Mouse (Mus musculus) CH12.LX (cell line): ENCODE results near the gene Hoxc8. TPM values are rescaled to one million over a fixed set of nuclear protein-coding genes. Genes with fewer than 3 reads are reported as not detected.

Source experiments
- DNase-seq: peaks from one replicate; pipeline ENCODE4 v3.0.0-alpha.2; 2013; ENCODE audit errors: extremely low read depth
- H3K27ac ChIP-seq: 2 replicates; pipeline ENCODE4 v1.5.1; 2012; ENCODE audit warnings: low read depth, mild to moderate bottlenecking, control low read depth, moderate library complexity; ENCODE audit not compliant: insufficient read depth
- H3K27me3 ChIP-seq: replicated peaks from 2 replicates; pipeline ENCODE3; 2012; ENCODE audit warnings: inconsistent platforms
- H3K36me3 ChIP-seq, 2 experiments: replicated peaks in 1 of 2; 2 replicates each; pipeline versions ENCODE3 to v1.6.1; 2012; ENCODE audit warnings: inconsistent platforms in 1 of 2, low read length in 1 of 2, mild to moderate bottlenecking in 1 of 2, mixed read lengths in 1 of 2, moderate library complexity in 1 of 2; ENCODE audit not compliant: control insufficient read depth in 1 of 2, insufficient read depth in 1 of 2
- H3K4me1 ChIP-seq, 2 experiments: 2 replicates each; pipeline ENCODE4 v1.6.1; 2012; ENCODE audit warnings: inconsistent platforms in 1 of 2, moderate library complexity in 1 of 2; ENCODE audit not compliant: insufficient read depth in 2 of 2, control insufficient read depth in 1 of 2
- H3K4me2 ChIP-seq: 2 replicates; pipeline ENCODE4 v1.6.1; 2012; ENCODE audit warnings: low read depth, mild to moderate bottlenecking, control low read depth; ENCODE audit not compliant: poor library complexity, insufficient read depth, severe bottlenecking
- H3K4me3 ChIP-seq, 3 experiments: fragments of 150-350 bp in 1 of 3; sonication (generic) in 1 of 3; replicated peaks in 1 of 3; 2 replicates each; pipeline versions ENCODE3 to v1.5.1; 2011 to 2012; ENCODE audit warnings: low read depth in 2 of 3, low read length in 2 of 3, mild to moderate bottlenecking in 2 of 3, moderate library complexity in 2 of 3, control low read depth in 1 of 3, improper control_type of control experiment in 1 of 3, inconsistent platforms in 1 of 3, mixed read lengths in 1 of 3; ENCODE audit not compliant: poor library complexity in 1 of 3
- H3K79me2 ChIP-seq: replicated peaks from 2 replicates; pipeline ENCODE4 v1.6.1; 2012; ENCODE audit warnings: mild to moderate bottlenecking, moderate library complexity; ENCODE audit not compliant: control insufficient read depth, poor library complexity, insufficient read depth, severe bottlenecking; ENCODE audit errors: extremely low read depth
- H3K9ac ChIP-seq: 2 replicates; pipeline ENCODE4 v1.6.1; 2012; ENCODE audit warnings: low read depth, mild to moderate bottlenecking, control low read depth, moderate library complexity; ENCODE audit not compliant: insufficient read depth
- H3K9me3 ChIP-seq: replicated peaks from 2 replicates; pipeline ENCODE3; 2012; ENCODE audit warnings: low read length, inconsistent platforms, mixed read lengths
- BHLHE40 ChIP-seq: IDR thresholded peaks from 2 replicates; pipeline ENCODE4 v1.6.1; 2011; ENCODE audit warnings: mild to moderate bottlenecking, low read depth, low read length, improper control_type of control experiment
- CHD1 ChIP-seq: IDR thresholded peaks from 2 replicates; pipeline ENCODE4 v1.6.1; 2012; ENCODE audit warnings: low read depth, low read length, improper control_type of control experiment, inconsistent platforms
- CHD2 ChIP-seq: IDR thresholded peaks from 2 replicates; pipeline ENCODE4 v1.6.1; 2011; ENCODE audit warnings: low read length, improper control_type of control experiment
- CTCF ChIP-seq, 2 experiments: IDR thresholded peaks in 1 of 2; conservative IDR thresholded peaks in 1 of 2; 2 replicates each; pipeline ENCODE4 v1.5.1; 2011 to 2012; ENCODE audit warnings: low read depth in 2 of 2, low read length in 2 of 2, improper control_type of control experiment in 1 of 2, inconsistent platforms in 1 of 2, mild to moderate bottlenecking in 1 of 2, moderate library complexity in 1 of 2
- ETS1 ChIP-seq: conservative IDR thresholded peaks from 2 replicates; pipeline ENCODE4 v1.6.1; 2012; ENCODE audit warnings: low read depth, mild to moderate bottlenecking, inconsistent platforms, low read length, improper control_type of control experiment, moderate library complexity
- IRF4 ChIP-seq: IDR thresholded peaks from 2 replicates; pipeline ENCODE4 v1.6.1; 2014; ENCODE audit warnings: low read depth, mild to moderate bottlenecking, inconsistent platforms, low read length, improper control_type of control experiment
- JUN ChIP-seq: IDR thresholded peaks from 2 replicates; pipeline ENCODE4 v1.6.1; 2011; ENCODE audit warnings: low read depth, mild to moderate bottlenecking, low read length, improper control_type of control experiment, moderate library complexity; ENCODE audit not compliant: insufficient read depth
- MAX ChIP-seq: IDR thresholded peaks from 2 replicates; pipeline ENCODE4 v1.6.1; 2011; ENCODE audit warnings: low read length, improper control_type of control experiment
- MEF2A ChIP-seq: IDR thresholded peaks from 2 replicates; pipeline ENCODE4 v1.6.1; 2014; ENCODE audit warnings: low read depth, mild to moderate bottlenecking, inconsistent platforms, low read length, improper control_type of control experiment, borderline replicate concordance
- MYC ChIP-seq: IDR thresholded peaks from 2 replicates; pipeline ENCODE4 v1.6.1; 2011; ENCODE audit warnings: low read depth, mild to moderate bottlenecking, improper control_type of control experiment, low read length
- POLR2A ChIP-seq: IDR thresholded peaks from 2 replicates; pipeline ENCODE4 v1.6.1; 2011; ENCODE audit warnings: low read depth, mild to moderate bottlenecking, improper control_type of control experiment, low read length
- RAD21 ChIP-seq: IDR thresholded peaks from 2 replicates; pipeline ENCODE4 v1.6.1; 2011; ENCODE audit warnings: low read depth, mild to moderate bottlenecking, low read length, improper control_type of control experiment, moderate library complexity
- RCOR1 ChIP-seq: conservative IDR thresholded peaks from 2 replicates; pipeline ENCODE4 v1.6.1; 2012; ENCODE audit warnings: low read depth, mild to moderate bottlenecking, inconsistent platforms, low read length, improper control_type of control experiment
- SIN3A ChIP-seq: IDR thresholded peaks from 2 replicates; pipeline ENCODE4 v1.6.1; 2012; ENCODE audit warnings: low read length, improper control_type of control experiment, inconsistent platforms
- UBTF ChIP-seq: IDR thresholded peaks from 2 replicates; pipeline ENCODE4 v1.6.1; 2012; ENCODE audit warnings: low read depth, mild to moderate bottlenecking, inconsistent platforms, low read length, improper control_type of control experiment, moderate library complexity
- USF1 ChIP-seq: IDR thresholded peaks from 2 replicates; pipeline ENCODE4 v1.6.1; 2014; ENCODE audit warnings: low read depth, mild to moderate bottlenecking, inconsistent platforms, low read length, improper control_type of control experiment
- USF2 ChIP-seq: conservative IDR thresholded peaks from 2 replicates; pipeline ENCODE4 v1.6.1; 2011; ENCODE audit warnings: low read depth, low read length, improper control_type of control experiment
- ZC3H11A ChIP-seq: IDR thresholded peaks from 2 replicates; pipeline ENCODE4 v1.6.1; 2012; ENCODE audit warnings: low read depth, mild to moderate bottlenecking, inconsistent platforms, low read length, improper control_type of control experiment
- ZNF384 ChIP-seq: IDR thresholded peaks from 2 replicates; pipeline ENCODE4 v1.6.1; 2012; ENCODE audit warnings: low read depth, low read length, improper control_type of control experiment, inconsistent platforms
- dilution Hi-C: fragments of 300-500 bp; cut with MboI; formaldehyde crosslinking; loops from 2 replicates; pipeline ENCODE4 v1.14.3; 2020; ENCODE audit warnings: low sequenced_read_pairs; ENCODE audit not compliant: extremely low pct_unique_long_range_greater_than_20kb, extremely low pct_ligation_motif_present
- in situ Hi-C: fragments of 300-500 bp; cut with MboI; formaldehyde crosslinking; loops from 3 replicates; pipeline ENCODE4 v1.14.3; 2019; ENCODE audit warnings: low sequenced_read_pairs, low pct_ligation_motif_present, low pct_unique_long_range_greater_than_20kb, mixed read lengths
- polyA plus RNA-seq: library from polyadenylated mRNA; unstranded; fragments of >175 nt; gene quantifications from 2 replicates; pipeline ENCODE4 v1.2.1, GENCODE M21; 2012; ENCODE audit warnings: low read depth; ENCODE audit not compliant: insufficient read length
- total RNA-seq, 2 experiments: library from RNA; depleted of rRNA; stranded (reverse); fragments of 300-350 nt in 1 of 2; fragments of >200 nt in 1 of 2; gene quantifications; 2 replicates each; pipeline ENCODE4 v1.2.3; 2012 to 2014

Hoxc8 gene
- total and polyA plus RNA-seq, 3 experiments = not detected

- Histone ChIP-seq H3K9me3 (peaks cover 7% of the 10 kb centered on the region), H3K9ac (no peak within 1 kb of the TSS; the same call in 1 of the 2 replicates), H3K79me2 (no peaks in the 10 kb centered on the region), H3K36me3 (no peaks in the 10 kb centered on the region), H3K4me1 (peaks cover 10 to 42% of the 10 kb centered on the region in 2 experiments; a peak in 3 of 4 replicates), H3K27ac (peak within 1 kb of the TSS; percentile 6; the same call in 1 of the 2 replicates), H3K4me2 (peak within 1 kb of the TSS; percentile 26; the same call in 1 of the 2 replicates), H3K27me3 (no peaks in the 10 kb centered on the region), H3K4me3 (no peak within 1 kb of the TSS)
- DNase-seq = no peak
- TF ChIP-seq MYC (no peak), CHD2 (0 out of 2 replicates have a peak, but pooled peaks have one; percentile 16), JUN (no peak), POLR2A (no peak)
- dilution Hi-C loops = no loop called here
- in situ Hi-C loops = loop anchor here (10.0 kb wide), 1 partner anchor 156 kb away; no protein-coding TSS in a partner anchor
Measured at GRCm38 (mm10) chr15:103018636-103019035, 28.2 kb downstream of the Hoxc8 start, which contains the start of gene Hoxc4. Gene Hoxc4 (plus strand): TSS chr15:103018934.

GRCm38 (mm10) chr15:103020899-103021418, 30.6 kb downstream of the Hoxc8 start:
- peaks cover 10 to 51% of the 10 kb centered on the region in 2 experiments; a peak in 3 of 4 replicates for H3K4me1 ChIP-seq
- no peaks in the 10 kb centered on the region for H3K36me3 ChIP-seq
- H3K4me2 ChIP-seq = no peak overlapping the region
- H3K4me3 ChIP-seq = no peak overlapping the region
- H3K79me2 ChIP-seq = no peaks in the 10 kb centered on the region
- in situ Hi-C loops (no loop called here), dilution Hi-C loops (no loop called here)
- no peaks in the 10 kb centered on the region for H3K9me3 ChIP-seq
- DNase-seq = no peak
- H3K27ac ChIP-seq = no peak overlapping the region
- no peak overlapping the region for H3K9ac ChIP-seq
- no peak for TF ChIP-seq ETS1
- TF ChIP-seq POLR2A = no peak
- 0 out of 2 replicates have a peak, but pooled peaks have one; percentile 4 for TF ChIP-seq MAX
- no peak for TF ChIP-seq ZNF384
- TF ChIP-seq CHD1 = no peak
- TF ChIP-seq USF1 = peak; percentile 76
- no peak for TF ChIP-seq CTCF (conservative IDR thresholded peaks at IDR 0.05 in 1 of 2, IDR thresholded peaks at IDR 0.05 in 1 of 2; ENCODE audit: low read depth in 2 of 2, low read length in 2 of 2)
- peak; percentile 55 for TF ChIP-seq USF2
- TF ChIP-seq BHLHE40 = no peak
- no peak for TF ChIP-seq SIN3A
- no peak for TF ChIP-seq CHD2
- TF ChIP-seq IRF4 = no peak
- no peak for TF ChIP-seq RAD21
- no peak for TF ChIP-seq ZC3H11A
- TF ChIP-seq JUN = no peak
- no peak for TF ChIP-seq MEF2A
- no peak for TF ChIP-seq RCOR1
- no peak for TF ChIP-seq UBTF
- TF ChIP-seq, all 38 proteins: peak for 3
- H3K27me3 ChIP-seq = no peaks in the 10 kb centered on the region
